Mouse (Mus musculus) E14TG2a.4 (cell line): ENCODE measurements around the gene Zfp113.

Experiments used
- CTCF ChIP-seq: conservative IDR thresholded peaks from 2 replicates; pipeline ENCODE4 v1.5.1; 2014; ENCODE audit warnings: low read length
- NANOG ChIP-seq: IDR thresholded peaks from 2 replicates; pipeline ENCODE4 v1.6.1; 2014; ENCODE audit warnings: borderline replicate concordance, low read length, mixed read lengths

DNA sequence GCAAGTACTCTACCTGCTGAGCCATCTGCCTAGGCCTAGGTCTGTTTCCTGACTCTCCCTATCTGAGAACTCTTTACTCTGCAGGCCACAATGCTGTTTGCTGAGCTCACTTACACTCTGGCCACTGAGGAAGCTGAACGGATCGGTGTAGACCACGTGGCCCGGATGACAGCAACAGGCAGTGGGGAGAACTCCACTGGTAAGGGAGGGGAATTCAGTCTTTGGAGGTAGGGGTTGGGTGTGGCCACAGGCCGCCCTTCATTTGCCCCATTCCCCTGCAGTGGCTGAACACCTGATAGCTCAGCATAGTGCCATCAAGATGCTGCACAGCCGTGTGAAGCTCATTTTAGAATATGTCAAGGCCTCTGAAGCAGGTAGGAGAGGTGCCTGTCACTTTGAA, 7.5 kb upstream of the Zfp113 start:
- TF ChIP-seq CTCF (no peak), NANOG (no peak)
